Mouse (Mus musculus): Measurements from ENCODE around the gene Hdhd5. TPM values are rescaled to one million over a fixed set of nuclear protein-coding genes. Genes with fewer than 3 reads are reported as not detected.

Gene Hdhd5
- polyA plus RNA-seq, 1 experiment, result 9.9 TPM

DNA sequence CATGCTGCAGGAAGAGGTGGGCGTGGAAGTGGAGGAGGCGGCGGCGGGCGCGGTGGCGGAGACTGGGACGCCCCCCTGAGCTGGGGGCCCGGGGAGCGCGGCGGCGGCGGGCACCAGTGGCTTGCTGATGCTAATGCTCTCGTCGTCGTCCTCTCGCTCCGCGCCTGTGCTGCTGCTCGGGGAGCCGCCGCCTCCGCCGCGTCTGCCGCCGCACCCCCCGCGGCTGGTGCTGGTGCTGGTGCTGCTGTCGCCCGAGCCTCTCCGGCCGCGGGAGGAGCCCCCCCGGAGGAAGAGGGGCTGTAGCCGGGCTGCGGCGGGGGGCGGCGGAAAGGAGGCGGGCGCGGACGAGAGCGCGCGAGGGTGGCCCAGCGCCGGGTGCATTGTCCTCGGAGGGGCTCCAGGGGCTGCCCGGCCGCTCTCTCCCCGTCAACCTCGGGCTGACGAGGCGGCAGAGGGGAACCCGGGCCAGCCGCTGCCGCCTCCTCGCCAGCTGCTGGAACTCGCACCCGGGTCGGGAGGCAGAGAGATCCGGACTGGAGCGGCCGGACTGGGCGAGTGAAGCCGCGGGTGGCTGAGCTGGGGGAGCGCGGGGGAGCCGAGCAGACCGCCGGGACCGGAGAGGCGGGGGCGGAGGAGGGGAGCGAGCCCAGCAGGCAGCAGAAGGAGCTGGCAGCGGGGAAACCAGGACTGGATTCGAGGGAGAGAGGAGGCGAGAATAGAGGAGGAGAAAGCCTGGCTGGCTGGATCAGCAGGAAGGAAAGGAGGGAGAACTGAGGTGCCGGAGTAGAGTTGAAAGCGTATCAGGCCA lies 37.5 kb downstream of the Hdhd5 start, which contains the start of gene Tmem121b:
Gene Tmem121b (minus strand): TSS at position 434 of the 808 bp plus-strand sequence.
- H3K4me3 ChIP-seq (ENCODE audit: low read depth, low read length), result peak within 1 kb of the TSS; percentile 53
- TF ChIP-seq POLR2A (IDR thresholded peaks at IDR 0.05; ENCODE audit: low read depth, low read length) (no peak), CTCF (IDR thresholded peaks at IDR 0.05; ENCODE audit: extremely low read depth, insufficient read length, insufficient replicate concordance, low read depth, low read length) (no peak)
- H3K36me3 ChIP-seq (ENCODE audit: control insufficient read depth, insufficient read depth, low read length), result no peaks in the 10 kb centered on the region
- WGBS, result 2% methylated on average over 78 of the region's 84 CpGs
- H3K27ac ChIP-seq (ENCODE audit: insufficient read depth, low read depth, low read length), result no peak within 1 kb of the TSS
- H3K27me3 ChIP-seq (ENCODE audit: control insufficient read depth, insufficient read depth, low read length), result peaks cover 32% of the 10 kb centered on the region
- peaks cover 14% of the 10 kb centered on the region for H3K4me1 ChIP-seq (ENCODE audit: control insufficient read depth, insufficient read depth, insufficient read length, low read length)

DNA sequence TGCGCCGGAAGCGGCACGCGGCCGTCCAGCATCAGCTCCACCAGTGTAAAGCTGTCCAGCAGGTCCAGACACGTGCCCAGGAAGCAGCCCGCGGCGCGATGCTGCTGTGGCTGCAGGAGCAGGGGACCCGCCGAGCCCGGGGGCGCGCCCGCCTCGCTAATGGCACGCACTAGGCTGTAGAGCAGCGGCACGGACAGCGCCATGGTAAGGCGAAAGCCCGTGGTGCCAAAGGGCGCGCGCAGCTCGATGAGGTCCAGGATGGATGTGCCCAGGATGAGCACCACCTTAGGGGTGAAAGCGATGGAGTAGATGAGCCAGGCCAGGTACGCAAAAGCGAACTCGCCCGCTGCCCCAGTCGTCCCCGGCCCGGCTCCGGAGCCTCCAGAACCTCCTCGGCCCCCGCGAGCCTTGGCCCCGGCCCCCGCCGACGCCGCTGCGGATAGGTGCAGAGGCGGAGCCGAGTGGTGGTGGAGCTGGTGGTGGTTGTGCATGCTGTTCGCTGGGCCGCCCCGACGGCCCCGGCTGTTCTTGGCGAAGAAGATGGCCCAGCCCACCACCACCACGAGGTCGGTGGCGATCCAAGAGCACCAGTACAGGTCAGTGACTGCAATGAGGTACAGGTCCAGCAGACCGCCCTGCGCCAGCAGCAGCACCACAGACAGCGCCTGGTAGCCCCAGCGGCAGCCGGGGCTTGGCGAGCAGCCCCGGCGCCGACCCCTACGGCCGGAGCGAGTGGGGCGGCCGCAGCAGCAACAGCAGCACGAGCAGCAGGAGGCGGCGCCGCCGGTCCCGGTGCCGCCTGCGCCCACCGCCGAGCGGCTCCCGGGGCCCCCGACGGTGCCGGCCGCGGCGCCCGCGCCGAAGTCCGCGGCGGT lies 38.4 kb downstream of the Hdhd5 start:
- H3K4me1 ChIP-seq (ENCODE audit: control insufficient read depth, insufficient read depth, insufficient read length, low read length), result peaks cover 14% of the 10 kb centered on the region
- H3K36me3 ChIP-seq (ENCODE audit: control insufficient read depth, insufficient read depth, low read length), result no peaks in the 10 kb centered on the region
- H3K4me3 ChIP-seq (ENCODE audit: low read depth, low read length), result peak overlapping the region; percentile 53
- H3K27me3 ChIP-seq (ENCODE audit: control insufficient read depth, insufficient read depth, low read length), result peaks cover 32% of the 10 kb centered on the region
- TF ChIP-seq CTCF (IDR thresholded peaks at IDR 0.05; ENCODE audit: extremely low read depth, insufficient read length, insufficient replicate concordance, low read depth, low read length), result no peak
- TF ChIP-seq POLR2A (IDR thresholded peaks at IDR 0.05; ENCODE audit: low read depth, low read length), result no peak
- no peak overlapping the region for H3K27ac ChIP-seq (ENCODE audit: insufficient read depth, low read depth, low read length)
- under 1% methylated on average over 95 of the region's 95 CpGs for WGBS

DNA sequence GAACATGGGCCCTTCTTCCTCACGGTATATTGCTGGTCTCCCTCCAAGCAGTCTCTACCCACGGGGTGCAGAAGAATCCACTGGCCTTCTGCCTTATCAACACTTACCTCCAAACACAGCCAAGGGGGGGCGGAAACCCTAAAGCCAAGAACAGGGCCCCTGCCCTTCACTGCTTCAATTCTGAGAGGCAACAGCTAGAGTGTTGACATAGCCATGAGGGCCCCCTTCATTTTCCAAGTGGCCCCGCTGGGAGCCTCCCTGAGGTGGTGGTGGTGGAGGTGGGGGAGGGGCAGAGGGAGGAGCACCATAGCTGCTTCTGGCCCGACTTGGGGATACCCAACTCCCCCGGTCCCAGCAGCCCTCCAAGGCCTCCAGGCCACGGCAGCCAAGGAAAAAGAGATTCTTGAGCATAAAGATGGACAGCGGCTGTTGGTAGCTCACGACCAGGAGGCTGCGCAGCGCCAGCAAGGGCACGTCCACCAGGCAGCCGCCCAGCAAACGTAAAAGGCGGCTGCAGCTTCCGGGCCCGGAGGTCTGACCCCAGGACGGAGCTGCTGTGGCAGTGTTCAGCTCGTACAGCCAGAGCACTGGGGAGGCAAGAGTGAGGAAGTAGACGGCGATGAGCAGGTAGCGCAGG lies 39.1 kb downstream of the Hdhd5 start:
- no peaks in the 10 kb centered on the region for H3K36me3 ChIP-seq (ENCODE audit: control insufficient read depth, insufficient read depth, low read length)
- peaks cover 32% of the 10 kb centered on the region for H3K27me3 ChIP-seq (ENCODE audit: control insufficient read depth, insufficient read depth, low read length)
- WGBS, result 14% methylated on average over 22 of the region's 22 CpGs
- no peak overlapping the region for H3K27ac ChIP-seq (ENCODE audit: insufficient read depth, low read depth, low read length)
- H3K4me1 ChIP-seq (ENCODE audit: control insufficient read depth, insufficient read depth, insufficient read length, low read length), result peaks cover 16% of the 10 kb centered on the region
- TF ChIP-seq POLR2A (IDR thresholded peaks at IDR 0.05; ENCODE audit: low read depth, low read length) (no peak), CTCF (IDR thresholded peaks at IDR 0.05; ENCODE audit: extremely low read depth, insufficient read length, insufficient replicate concordance, low read depth, low read length) (no peak)
- peak overlapping the region; percentile 53 for H3K4me3 ChIP-seq (ENCODE audit: low read depth, low read length)

GRCm38 (mm10) chr6:120491064-120491463 lies 40.1 kb downstream of the Hdhd5 start:
- Histone ChIP-seq H3K27me3 (ENCODE audit: control insufficient read depth, insufficient read depth, low read length) (peaks cover 32% of the 10 kb centered on the region), H3K4me1 (ENCODE audit: control insufficient read depth, insufficient read depth, insufficient read length, low read length) (peaks cover 16% of the 10 kb centered on the region), H3K4me3 (ENCODE audit: low read depth, low read length) (no peak overlapping the region), H3K36me3 (ENCODE audit: control insufficient read depth, insufficient read depth, low read length) (no peaks in the 10 kb centered on the region), H3K27ac (ENCODE audit: insufficient read depth, low read depth, low read length) (no peak overlapping the region)
- 68% methylated on average over 7 of the region's 7 CpGs for WGBS
- TF ChIP-seq CTCF (IDR thresholded peaks at IDR 0.05; ENCODE audit: extremely low read depth, insufficient read length, insufficient replicate concordance, low read depth, low read length) (no peak), POLR2A (IDR thresholded peaks at IDR 0.05; ENCODE audit: low read depth, low read length) (no peak)

DNA sequence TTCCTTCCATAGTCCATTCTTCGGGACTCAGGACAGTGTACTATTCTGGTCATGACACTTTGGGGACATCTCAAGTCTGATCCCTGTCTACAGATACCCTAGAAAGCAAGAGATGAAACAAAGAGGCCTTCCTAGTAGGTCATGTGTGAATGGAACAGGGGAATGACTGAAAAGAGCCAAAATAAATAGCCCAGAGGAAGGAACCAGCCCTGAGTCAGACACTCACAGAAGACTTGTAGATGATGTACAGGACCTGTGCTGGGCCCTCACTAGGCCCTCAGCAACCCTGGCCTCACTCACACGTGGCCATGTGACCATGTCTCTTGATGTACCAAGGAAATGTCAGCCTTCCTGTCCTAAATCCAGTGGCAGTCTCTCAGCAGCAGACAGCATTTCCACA lies 41.7 kb downstream of the Hdhd5 start:
- no peak overlapping the region for H3K27ac ChIP-seq (ENCODE audit: insufficient read depth, low read depth, low read length)
- no peak overlapping the region for H3K4me3 ChIP-seq (ENCODE audit: low read depth, low read length)
- peaks cover 21% of the 10 kb centered on the region for H3K4me1 ChIP-seq (ENCODE audit: control insufficient read depth, insufficient read depth, insufficient read length, low read length)
- H3K36me3 ChIP-seq (ENCODE audit: control insufficient read depth, insufficient read depth, low read length), result no peaks in the 10 kb centered on the region
- WGBS, result 65% methylated on average over 2 of the region's 2 CpGs
- H3K27me3 ChIP-seq (ENCODE audit: control insufficient read depth, insufficient read depth, low read length), result peaks cover 26% of the 10 kb centered on the region
- TF ChIP-seq CTCF (IDR thresholded peaks at IDR 0.05; ENCODE audit: extremely low read depth, insufficient read length, insufficient replicate concordance, low read depth, low read length) (no peak), POLR2A (IDR thresholded peaks at IDR 0.05; ENCODE audit: low read depth, low read length) (no peak)

GRCm38 (mm10) chr6:120488647-120489046 lies 42.5 kb downstream of the Hdhd5 start:
- WGBS, result 68% methylated on average over 3 of the region's 3 CpGs
- H3K27me3 ChIP-seq (ENCODE audit: control insufficient read depth, insufficient read depth, low read length), result peaks cover 19% of the 10 kb centered on the region
- H3K4me1 ChIP-seq (ENCODE audit: control insufficient read depth, insufficient read depth, insufficient read length, low read length), result peaks cover 19% of the 10 kb centered on the region
- H3K4me3 ChIP-seq (ENCODE audit: low read depth, low read length), result no peak overlapping the region
- H3K27ac ChIP-seq (ENCODE audit: insufficient read depth, low read depth, low read length), result no peak overlapping the region
- TF ChIP-seq CTCF (IDR thresholded peaks at IDR 0.05; ENCODE audit: extremely low read depth, insufficient read length, insufficient replicate concordance, low read depth, low read length), result no peak
- no peak for TF ChIP-seq POLR2A (IDR thresholded peaks at IDR 0.05; ENCODE audit: low read depth, low read length)
- H3K36me3 ChIP-seq (ENCODE audit: control insufficient read depth, insufficient read depth, low read length), result no peaks in the 10 kb centered on the region
